Mouse (Mus musculus) T-helper 2 cell (primary cell): ENCODE results near the gene Btla.

Experiments
- in situ Hi-C: fragments of 300-600 bp; cut with MboI, MseI; formaldehyde crosslinking; loops from one replicate; pipeline ENCODE4 v1.15.1; 2025; ENCODE audit warnings: high pct_unique_total_duplicates

Btla gene

GRCm38 (mm10) chr16:45223648-45224388 is at the start of gene Btla:
TSS of gene Btla (plus strand) at chr16:45224315.
- in situ Hi-C loops, result loop anchor here (5.0 to 25.0 kb wide), 2 partner anchors 183 to 413 kb away; partner anchors contain the start of gene Cd200

- in situ Hi-C loops, result no loop called here
These were observed 45.6 kb upstream of the Btla start for GRCm38 (mm10) chr16:45178552-45178951.

GRCm38 (mm10) chr16:45181824-45182223 is 42.3 kb upstream of the Btla start:
- in situ Hi-C loops, result no loop called here

- in situ Hi-C loops, result loop anchor here (10.0 kb wide), 1 partner anchor 72 kb away; no protein-coding TSS in a partner anchor
These were observed 31.5 kb upstream of the Btla start for GRCm38 (mm10) chr16:45192613-45193012.

- in situ Hi-C loops, result loop anchor here (10.0 kb wide), 1 partner anchor 68 kb away; no protein-coding TSS in a partner anchor
These were observed 27.3 kb upstream of the Btla start for GRCm38 (mm10) chr16:45196816-45197215.

GRCm38 (mm10) chr16:45201395-45201794 is 22.7 kb upstream of the Btla start:
- in situ Hi-C loops, result loop anchor here (25.0 kb wide), 1 partner anchor 436 kb away; no protein-coding TSS in a partner anchor

GRCm38 (mm10) chr16:45204438-45204837 is 19.7 kb upstream of the Btla start:
- in situ Hi-C loops, result loop anchor here (25.0 kb wide), 1 partner anchor 433 kb away; no protein-coding TSS in a partner anchor

GRCm38 (mm10) chr16:45204859-45205670 is 19.1 kb upstream of the Btla start:
- in situ Hi-C loops, result loop anchor here (25.0 kb wide), 1 partner anchor 432 kb away; no protein-coding TSS in a partner anchor

GRCm38 (mm10) chr16:45222016-45222415 is 2.1 kb upstream of the Btla start:
- in situ Hi-C loops, result loop anchor here (5.0 to 25.0 kb wide), 2 partner anchors 185 to 415 kb away; partner anchors contain the start of gene Cd200

- in situ Hi-C loops, result loop anchor here (5.0 to 25.0 kb wide), 2 partner anchors 185 to 415 kb away; partner anchors contain the start of gene Cd200
These were observed 1.3 kb upstream of the Btla start for GRCm38 (mm10) chr16:45222771-45223170.

- in situ Hi-C loops, result loop anchor here (5.0 to 25.0 kb wide), 2 partner anchors 183 to 413 kb away; partner anchors contain the start of gene Cd200
These were observed 405 bp downstream of the Btla start for GRCm38 (mm10) chr16:45224431-45225008.

GRCm38 (mm10) chr16:45227002-45227401 is 2.9 kb downstream of the Btla start:
- in situ Hi-C loops, result no loop called here

GRCm38 (mm10) chr16:45231296-45231695 is 7.2 kb downstream of the Btla start:
- in situ Hi-C loops, result no loop called here

- in situ Hi-C loops, result no loop called here
These were observed 8.9 kb downstream of the Btla start for GRCm38 (mm10) chr16:45233007-45233406.

- in situ Hi-C loops, result no loop called here
These were observed 18.6 kb downstream of the Btla start for GRCm38 (mm10) chr16:45242700-45243099.

- in situ Hi-C loops, result no loop called here
These were observed 20.9 kb downstream of the Btla start for GRCm38 (mm10) chr16:45244930-45245472.

- in situ Hi-C loops, result no loop called here
These were observed 25.6 kb downstream of the Btla start for GRCm38 (mm10) chr16:45249761-45250160.

- in situ Hi-C loops, result no loop called here
These were observed 26.2 kb downstream of the Btla start for GRCm38 (mm10) chr16:45250317-45250716.

- in situ Hi-C loops, result no loop called here
These were observed 27.8 kb downstream of the Btla start for GRCm38 (mm10) chr16:45251773-45252413.

- in situ Hi-C loops, result no loop called here
These were observed 31.2 kb downstream of the Btla start for GRCm38 (mm10) chr16:45255183-45255861.
